Mouse (Mus musculus): ENCODE measurements around the gene Nmbr.
A peak's percentile ranks its signal among the peaks of the same experiment; 100 is the strongest.

DNA sequence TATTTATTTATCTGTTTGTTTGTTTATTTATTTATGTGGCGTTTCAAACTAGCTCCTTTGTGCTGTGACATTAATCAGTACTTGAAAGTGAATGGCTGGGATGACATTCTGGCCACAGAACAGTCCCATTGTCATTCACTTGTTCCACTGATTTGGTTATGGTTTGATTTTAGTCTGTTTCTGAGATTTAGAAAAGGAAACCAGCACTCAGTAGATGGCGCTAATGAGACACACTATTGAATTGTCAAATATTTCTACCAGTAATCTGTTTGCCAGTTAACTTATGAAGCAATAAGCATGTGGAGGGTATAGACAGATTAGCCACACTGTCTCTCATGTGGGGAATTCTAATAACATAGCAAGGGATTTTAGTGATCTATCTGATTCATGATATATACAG, 28.9 kb downstream of the Nmbr start:
- TF ChIP-seq NANOG (IDR thresholded peaks at IDR 0.05; ENCODE audit: borderline replicate concordance, low read length) (no peak), CTCF (conservative IDR thresholded peaks at IDR 0.05; ENCODE audit: low read length) (peak; percentile 56)

All from E14TG2a.4 (cell line).